Mouse (Mus musculus) embryo, embryonic 9.5 days (tissue): ENCODE data around the gene Spdl1.

Source experiments
- DNase-seq: peaks from one replicate; pipeline ENCODE4 v3.0.0-alpha.2; 2017; ENCODE audit errors: extremely low spot score

Gene Spdl1

GRCm38 (mm10) chr11:34759582-34759981 lies 73.9 kb downstream of the Spdl1 start:
- no peak for DNase-seq
